Mouse (Mus musculus): ENCODE measurements around the gene Zdhhc13. TPM values are rescaled to one million over a fixed set of nuclear protein-coding genes. Genes with fewer than 3 reads are reported as not detected.

The Zdhhc13 gene
- polyA plus RNA-seq, 1 experiment from 2014 or later: 52.8 TPM

- Histone ChIP-seq H3K36me3 (ENCODE audit: control insufficient read depth, insufficient read depth) (peaks cover 1% of the 10 kb centered on the region; the same call in 1 of the 2 replicates), H3K9me3 (ENCODE audit: control insufficient read depth, low read length) (no peaks in the 10 kb centered on the region), H3K27me3 (replicated peaks; ENCODE audit: control insufficient read depth, insufficient read depth, low read length) (no peaks in the 10 kb centered on the region), H3K9ac (replicated peaks; ENCODE audit: low read depth, low read length) (no peak overlapping the region), H3K4me2 (ENCODE audit: low read length) (no peak overlapping the region), H3K4me3 (replicated peaks; ENCODE audit: low read length) (no peak overlapping the region), H3K4me1 (replicated peaks; ENCODE audit: control insufficient read depth, insufficient read depth, low read length) (peaks cover 4% of the 10 kb centered on the region; the same call in 1 of the 2 replicates), H3K27ac (ENCODE audit: low read length) (no peak overlapping the region)
- ATAC-seq: no peak
- WGBS: 88% methylated on average over 1 of the region's 1 CpGs
Measured at GRCm38 (mm10) chr7:48832735-48833134, 43.9 kb downstream of the Zdhhc13 start.

DNA sequence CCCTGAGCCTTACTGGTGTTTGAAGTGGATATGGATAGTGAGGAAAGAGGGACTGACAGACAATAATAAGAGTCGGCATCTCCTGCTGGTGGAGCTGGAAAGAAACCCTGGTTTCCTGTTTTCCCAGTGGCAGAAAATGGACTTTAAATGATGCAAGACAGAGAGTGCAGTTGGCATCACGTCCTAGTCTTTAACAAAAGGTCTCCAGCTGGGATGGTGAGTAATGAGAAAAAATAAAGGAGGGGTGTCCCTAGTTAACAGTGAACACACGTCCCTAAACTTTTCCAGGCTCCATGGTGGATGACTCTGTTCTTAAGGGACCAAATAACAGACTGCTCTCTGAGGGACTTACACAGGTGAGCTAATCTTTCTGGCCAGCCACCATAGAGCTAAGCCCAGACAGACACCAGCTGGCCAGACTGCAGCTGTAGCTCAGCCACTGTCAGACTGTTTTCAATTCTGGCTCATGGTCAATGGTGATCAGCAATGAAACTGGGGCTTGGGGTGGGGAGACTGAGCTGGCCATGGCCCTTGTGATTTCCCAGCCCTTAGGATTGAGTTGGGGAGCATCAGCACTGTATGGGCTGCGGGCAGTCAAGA lies 45.7 kb downstream of the Zdhhc13 start:
- 40% methylated on average over 4 of the region's 4 CpGs for WGBS
- Histone ChIP-seq H3K4me2 (ENCODE audit: low read length) (no peak overlapping the region), H3K9ac (replicated peaks; ENCODE audit: low read depth, low read length) (no peak overlapping the region), H3K4me1 (replicated peaks; ENCODE audit: control insufficient read depth, insufficient read depth, low read length) (peaks cover 4% of the 10 kb centered on the region; the same call in 1 of the 2 replicates), H3K36me3 (ENCODE audit: control insufficient read depth, insufficient read depth) (no peaks in the 10 kb centered on the region), H3K27me3 (replicated peaks; ENCODE audit: control insufficient read depth, insufficient read depth, low read length) (no peaks in the 10 kb centered on the region), H3K27ac (ENCODE audit: low read length) (no peak overlapping the region), H3K4me3 (replicated peaks; ENCODE audit: low read length) (no peak overlapping the region), H3K9me3 (ENCODE audit: control insufficient read depth, low read length) (no peaks in the 10 kb centered on the region)
- ATAC-seq: 0 out of 2 replicates have a peak, but pooled peaks have one; percentile 31

GRCm38 (mm10) chr7:48834989-48835626 lies 46.3 kb downstream of the Zdhhc13 start:
- 48% methylated on average over 12 of the region's 12 CpGs for WGBS
- no peaks in the 10 kb centered on the region for H3K36me3 ChIP-seq (ENCODE audit: control insufficient read depth, insufficient read depth)
- ATAC-seq: no peak

GRCm38 (mm10) chr7:48836949-48837348 lies 48.1 kb downstream of the Zdhhc13 start:
- no peaks in the 10 kb centered on the region for H3K36me3 ChIP-seq (ENCODE audit: control insufficient read depth, insufficient read depth)
- H3K27me3 ChIP-seq (replicated peaks; ENCODE audit: control insufficient read depth, insufficient read depth, low read length): no peaks in the 10 kb centered on the region
- no peak for ATAC-seq
- no peak overlapping the region for H3K4me3 ChIP-seq (replicated peaks; ENCODE audit: low read length)
- no peak overlapping the region for H3K4me2 ChIP-seq (ENCODE audit: low read length)
- H3K9me3 ChIP-seq (ENCODE audit: control insufficient read depth, low read length): no peaks in the 10 kb centered on the region
- H3K9ac ChIP-seq (replicated peaks; ENCODE audit: low read depth, low read length): no peak overlapping the region
- 85% methylated on average over 6 of the region's 6 CpGs for WGBS
- H3K4me1 ChIP-seq (replicated peaks; ENCODE audit: control insufficient read depth, insufficient read depth, low read length): peaks cover 4% of the 10 kb centered on the region; the same call in 1 of the 2 replicates
- no peak overlapping the region for H3K27ac ChIP-seq (ENCODE audit: low read length)

More at GRCm38 (mm10) chr7:48834989-48835626, 46.3 kb downstream of the Zdhhc13 start:
- no peaks in the 10 kb centered on the region for H3K27me3 ChIP-seq (replicated peaks; ENCODE audit: control insufficient read depth, insufficient read depth, low read length)
- peaks cover 4% of the 10 kb centered on the region; the same call in 1 of the 2 replicates for H3K4me1 ChIP-seq (replicated peaks; ENCODE audit: control insufficient read depth, insufficient read depth, low read length)
- no peak overlapping the region for H3K4me3 ChIP-seq (replicated peaks; ENCODE audit: low read length)
- H3K27ac ChIP-seq (ENCODE audit: low read length): no peak overlapping the region
- H3K4me2 ChIP-seq (ENCODE audit: low read length): no peak overlapping the region
- no peaks in the 10 kb centered on the region for H3K9me3 ChIP-seq (ENCODE audit: control insufficient read depth, low read length)
- H3K9ac ChIP-seq (replicated peaks; ENCODE audit: low read depth, low read length): no peak overlapping the region

DNA sequence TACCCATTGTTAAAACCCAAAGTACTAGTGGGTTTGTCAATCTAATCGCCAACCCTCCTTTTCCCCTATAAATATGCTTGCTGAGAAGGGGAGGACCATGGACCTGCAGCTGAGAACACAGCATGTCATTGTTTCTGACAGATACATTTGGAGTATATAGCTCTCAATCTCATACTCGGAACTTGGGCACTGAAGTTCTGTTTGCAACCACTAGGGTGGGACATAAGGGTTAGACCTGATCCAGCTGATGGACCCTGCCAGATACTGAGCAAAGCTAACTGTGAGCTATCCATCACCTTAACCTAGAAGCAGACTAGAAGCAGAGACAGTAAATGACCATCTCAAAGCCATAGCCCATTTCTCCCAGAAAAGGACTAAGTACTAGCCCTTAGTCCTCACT lies 49.6 kb downstream of the Zdhhc13 start:
- 73% methylated on average over 2 of the region's 2 CpGs for WGBS
- Histone ChIP-seq H3K27me3 (replicated peaks; ENCODE audit: control insufficient read depth, insufficient read depth, low read length) (no peaks in the 10 kb centered on the region), H3K4me1 (replicated peaks; ENCODE audit: control insufficient read depth, insufficient read depth, low read length) (peaks cover 4% of the 10 kb centered on the region; the same call in 1 of the 2 replicates), H3K9me3 (ENCODE audit: control insufficient read depth, low read length) (no peaks in the 10 kb centered on the region), H3K9ac (replicated peaks; ENCODE audit: low read depth, low read length) (no peak overlapping the region), H3K36me3 (ENCODE audit: control insufficient read depth, insufficient read depth) (no peaks in the 10 kb centered on the region), H3K4me2 (ENCODE audit: low read length) (no peak overlapping the region), H3K4me3 (replicated peaks; ENCODE audit: low read length) (no peak overlapping the region), H3K27ac (ENCODE audit: low read length) (no peak overlapping the region)
- ATAC-seq: no peak

- Histone ChIP-seq H3K4me3 (replicated peaks; ENCODE audit: low read length) (no peak overlapping the region), H3K9me3 (ENCODE audit: control insufficient read depth, low read length) (no peaks in the 10 kb centered on the region)
Measured at GRCm38 (mm10) chr7:48840545-48840944, 51.7 kb downstream of the Zdhhc13 start.

DNA sequence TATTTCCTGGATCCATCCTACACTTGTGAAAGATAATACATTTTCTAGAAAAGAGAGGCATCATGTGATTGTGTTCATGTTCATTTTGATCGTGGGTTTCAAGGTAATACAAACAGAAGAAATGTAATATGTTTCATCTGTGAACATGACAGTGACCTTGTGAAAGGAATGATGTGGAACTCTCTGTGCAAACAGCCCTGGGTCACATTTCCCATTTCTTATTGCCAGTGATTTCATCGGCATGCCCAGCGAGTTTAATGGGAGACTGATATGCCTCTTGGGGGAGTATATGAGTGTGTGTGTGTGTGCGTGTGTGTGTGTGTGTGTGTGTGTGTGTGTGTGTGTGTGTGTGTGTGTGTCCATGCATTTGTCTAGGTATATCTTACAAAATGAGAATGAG lies 52.7 kb downstream of the Zdhhc13 start:
- Histone ChIP-seq H3K27me3 (replicated peaks; ENCODE audit: control insufficient read depth, insufficient read depth, low read length) (no peaks in the 10 kb centered on the region), H3K4me2 (ENCODE audit: low read length) (no peak overlapping the region), H3K4me3 (replicated peaks; ENCODE audit: low read length) (no peak overlapping the region), H3K4me1 (replicated peaks; ENCODE audit: control insufficient read depth, insufficient read depth, low read length) (no peaks in the 10 kb centered on the region), H3K9me3 (ENCODE audit: control insufficient read depth, low read length) (no peaks in the 10 kb centered on the region), H3K9ac (replicated peaks; ENCODE audit: low read depth, low read length) (no peak overlapping the region), H3K36me3 (ENCODE audit: control insufficient read depth, insufficient read depth) (no peaks in the 10 kb centered on the region), H3K27ac (ENCODE audit: low read length) (no peak overlapping the region)
- no peak for ATAC-seq
- WGBS: 84% methylated on average over 4 of the region's 4 CpGs

More at GRCm38 (mm10) chr7:48840545-48840944, 51.7 kb downstream of the Zdhhc13 start:
- Histone ChIP-seq H3K36me3 (ENCODE audit: control insufficient read depth, insufficient read depth) (no peaks in the 10 kb centered on the region), H3K4me1 (replicated peaks; ENCODE audit: control insufficient read depth, insufficient read depth, low read length) (no peaks in the 10 kb centered on the region), H3K9ac (replicated peaks; ENCODE audit: low read depth, low read length) (no peak overlapping the region), H3K27me3 (replicated peaks; ENCODE audit: control insufficient read depth, insufficient read depth, low read length) (no peaks in the 10 kb centered on the region), H3K4me2 (ENCODE audit: low read length) (no peak overlapping the region), H3K27ac (ENCODE audit: low read length) (no peak overlapping the region)
- no peak for ATAC-seq
- WGBS: 86% methylated on average over 2 of the region's 2 CpGs

DNA sequence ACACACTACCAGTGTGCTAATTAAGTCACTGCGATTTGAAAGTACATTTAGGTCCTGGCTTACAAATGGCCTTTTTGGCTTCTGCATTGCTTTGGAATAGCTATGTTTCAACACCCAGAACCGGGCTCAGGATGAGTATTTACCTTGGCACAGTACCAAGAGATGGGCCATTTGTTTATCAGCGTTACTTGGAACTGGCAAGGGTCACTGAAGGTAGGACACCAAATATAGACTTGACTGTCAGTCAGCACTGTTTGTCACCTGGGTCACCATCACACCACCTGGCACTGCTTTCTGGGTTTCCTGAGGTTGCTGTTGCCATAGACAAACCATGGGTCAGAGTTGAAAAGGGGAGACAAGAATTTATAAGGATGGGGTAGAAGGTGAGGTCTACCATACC lies 53.5 kb downstream of the Zdhhc13 start:
- Histone ChIP-seq H3K36me3 (ENCODE audit: control insufficient read depth, insufficient read depth) (no peaks in the 10 kb centered on the region), H3K4me2 (ENCODE audit: low read length) (no peak overlapping the region), H3K9ac (replicated peaks; ENCODE audit: low read depth, low read length) (no peak overlapping the region), H3K4me3 (replicated peaks; ENCODE audit: low read length) (no peak overlapping the region), H3K4me1 (replicated peaks; ENCODE audit: control insufficient read depth, insufficient read depth, low read length) (no peaks in the 10 kb centered on the region), H3K9me3 (ENCODE audit: control insufficient read depth, low read length) (no peaks in the 10 kb centered on the region), H3K27me3 (replicated peaks; ENCODE audit: control insufficient read depth, insufficient read depth, low read length) (no peaks in the 10 kb centered on the region), H3K27ac (ENCODE audit: low read length) (no peak overlapping the region)
- ATAC-seq: no peak
- 71% methylated on average over 3 of the region's 3 CpGs for WGBS

- H3K27me3 ChIP-seq (replicated peaks; ENCODE audit: control insufficient read depth, insufficient read depth, low read length): no peaks in the 10 kb centered on the region
- 89% methylated on average over 5 of the region's 5 CpGs for whole genome bisulfite sequencing
- ATAC-seq: no peak
Measured at GRCm38 (mm10) chr7:48843541-48843940, 54.7 kb downstream of the Zdhhc13 start.

More at GRCm38 (mm10) chr7:48843541-48843940, 54.7 kb downstream of the Zdhhc13 start:
- H3K36me3 ChIP-seq (ENCODE audit: control insufficient read depth, insufficient read depth): no peaks in the 10 kb centered on the region
- no peak overlapping the region for H3K4me3 ChIP-seq (replicated peaks; ENCODE audit: low read length)
- no peak overlapping the region for H3K4me2 ChIP-seq (ENCODE audit: low read length)
- H3K27ac ChIP-seq (ENCODE audit: low read length): no peak overlapping the region
- no peaks in the 10 kb centered on the region for H3K4me1 ChIP-seq (replicated peaks; ENCODE audit: control insufficient read depth, insufficient read depth, low read length)
- no peaks in the 10 kb centered on the region for H3K9me3 ChIP-seq (ENCODE audit: control insufficient read depth, low read length)
- no peak overlapping the region for H3K9ac ChIP-seq (replicated peaks; ENCODE audit: low read depth, low read length)

All from forebrain, embryonic 16.5 days (tissue).